Mouse (Mus musculus) erythroblast, embryonic 14.5 days (primary cell): ENCODE data around the gene Hspa4.

Experiments
- GATA1 ChIP-seq: IDR thresholded peaks from 2 replicates; pipeline ENCODE4 v1.6.1; 2012; ENCODE audit warnings: low read length, inconsistent platforms, mixed read lengths
- TAL1 ChIP-seq: IDR thresholded peaks from 3 replicates; pipeline ENCODE4 v1.6.1; 2012; ENCODE audit warnings: low read length, inconsistent platforms, mixed read lengths

GRCm38 (mm10) chr11:53311385-53311784, 11.1 kb upstream of the Hspa4 start:
- no peak for TF ChIP-seq TAL1
- no peak for TF ChIP-seq GATA1
